Mouse (Mus musculus) kidney, adult 10 weeks (tissue): ENCODE data around the gene Dnmbp. TPM values are rescaled to one million over a fixed set of nuclear protein-coding genes. Genes with fewer than 3 reads are reported as not detected.

ENCODE experiments used
- polyA plus RNA-seq: library from polyadenylated mRNA; stranded (reverse); fragments of 350-450 nt; fragmentation: Illumina TruSeq; extraction: RNeasy Lipid Tissue Mini Kit (QIAGEN cat#74804); gene quantifications from one replicate; pipeline ENCODE4 v1.2.3, GENCODE M21; 2014; ENCODE audit warnings: low read depth, low replicate concordance

Dnmbp gene
- 4.2 TPM for polyA plus RNA-seq

GRCm38 (mm10) chr19:43939769-43940689 lies at the start of gene Dnmbp:
Gene Dnmbp, minus strand, starts transcription at chr19:43940191.

GRCm38 (mm10) chr19:43986069-43986794 lies 46.2 kb upstream of the Dnmbp start, which contains the start of gene Cpn1:
Gene Cpn1, minus strand, starts transcription at chr19:43986556.

Other genes starting within 250 kb of the Dnmbp start
- gene Cutc, start 187.2 kb downstream of the Dnmbp start, polyA plus RNA-seq: 52.3 TPM
- gene Cox15, start 187.2 kb downstream of the Dnmbp start, polyA plus RNA-seq: 28.4 TPM
- gene Abcc2, start 158.0 kb downstream of the Dnmbp start, polyA plus RNA-seq: 374 TPM
- gene Cpn1, start 46.4 kb upstream of the Dnmbp start, polyA plus RNA-seq: 3.0 TPM
- gene Cyp2c23, start 89.0 kb upstream of the Dnmbp start, polyA plus RNA-seq: 45.4 TPM
- gene Erlin1, start 129.6 kb upstream of the Dnmbp start, polyA plus RNA-seq: 151 TPM
- 380 TPM for gene Chuk, start 167.3 kb upstream of the Dnmbp start, polyA plus RNA-seq
- gene Cwf19l1, start 195.7 kb upstream of the Dnmbp start, polyA plus RNA-seq: 9.9 TPM
- gene Bloc1s2, start 206.3 kb upstream of the Dnmbp start, polyA plus RNA-seq: 32.5 TPM